Mouse (Mus musculus): Measurements from ENCODE around the gene Bhmt2.

GRCm38 (mm10) chr13:93636561-93636960, 37.5 kb downstream of the Bhmt2 start:
- TF ChIP-seq CTCF (IDR thresholded peaks at IDR 0.05; ENCODE audit: low read depth) (no peak), EP300 (IDR thresholded peaks at IDR 0.05; ENCODE audit: low read depth) (no peak)

Measured in liver, embryonic 14.5 days (tissue).